Mouse (Mus musculus) urinary bladder, postnatal 14 days (tissue): Measurements from ENCODE around the gene Cdc6.
"Not testable (repeated sequence)": the region's sequence is repeated elsewhere in the genome, so short reads cannot be mapped to it uniquely, and the experiment has no call there.

Source experiments
- DNase-seq: peaks from one replicate; pipeline ENCODE4 v3.0.0; 2021; ENCODE audit warnings: low spot score

Gene Cdc6

GRCm38 (mm10) chr11:98931513-98932292 is 24.1 kb downstream of the Cdc6 start:
- DNase-seq = no peak

- peak; percentile 71 for DNase-seq
These were observed 24.9 kb downstream of the Cdc6 start for GRCm38 (mm10) chr11:98932293-98933091.

GRCm38 (mm10) chr11:98933151-98933550 is 25.6 kb downstream of the Cdc6 start:
- peak; percentile 92 for DNase-seq

GRCm38 (mm10) chr11:98933847-98934246 is 26.2 kb downstream of the Cdc6 start:
- DNase-seq = not testable (repeated sequence)

- DNase-seq = no peak
These were observed 26.8 kb downstream of the Cdc6 start for GRCm38 (mm10) chr11:98934367-98934766.

- DNase-seq = no peak
These were observed 27.5 kb downstream of the Cdc6 start for GRCm38 (mm10) chr11:98935123-98935522.

GRCm38 (mm10) chr11:98936170-98936569 is 28.6 kb downstream of the Cdc6 start:
- DNase-seq = peak; percentile 79

- no peak for DNase-seq
These were observed 29.2 kb downstream of the Cdc6 start for GRCm38 (mm10) chr11:98936606-98937409.

- DNase-seq = peak; percentile 90
These were observed 29.9 kb downstream of the Cdc6 start for GRCm38 (mm10) chr11:98937410-98937913.

- DNase-seq = no peak
These were observed 30.5 kb downstream of the Cdc6 start for GRCm38 (mm10) chr11:98937914-98938694.

- no peak for DNase-seq
These were observed 31.1 kb downstream of the Cdc6 start for GRCm38 (mm10) chr11:98938701-98939083.

- no peak for DNase-seq
These were observed 31.7 kb downstream of the Cdc6 start for GRCm38 (mm10) chr11:98939084-98939952.

GRCm38 (mm10) chr11:98939953-98940641 is 32.5 kb downstream of the Cdc6 start:
- peak; percentile 14 for DNase-seq

- DNase-seq = no peak
These were observed 33.2 kb downstream of the Cdc6 start for GRCm38 (mm10) chr11:98940776-98941175.

- DNase-seq = peak; percentile 67
These were observed 33.8 kb downstream of the Cdc6 start for GRCm38 (mm10) chr11:98941341-98941825.

- DNase-seq = peak; percentile 77
These were observed 34.4 kb downstream of the Cdc6 start for GRCm38 (mm10) chr11:98941826-98942550.

- peak; percentile 23 for DNase-seq
These were observed 34.9 kb downstream of the Cdc6 start for GRCm38 (mm10) chr11:98942555-98942922.

GRCm38 (mm10) chr11:98942923-98943641 is 35.5 kb downstream of the Cdc6 start:
- DNase-seq = peak; percentile 60
